Mouse (Mus musculus): ENCODE measurements around the gene Vwce.
A peak's percentile ranks its signal among the peaks of the same experiment; 100 is the strongest.

- TF ChIP-seq CTCF (IDR thresholded peaks at IDR 0.05; ENCODE audit: borderline replicate concordance, insufficient read depth, low read depth, low read length) (no peak; the same call in 1 of the 2 replicates), POLR2A (IDR thresholded peaks at IDR 0.05; ENCODE audit: borderline replicate concordance, insufficient read depth, low read length) (peak; percentile 72; the same call in 1 of the 2 replicates)
Measured at GRCm38 (mm10) chr19:10688537-10689352, 54.7 kb downstream of the Vwce start, which contains the start of gene Vps37c.
